Mouse (Mus musculus) liver, postnatal 0 days (tissue): ENCODE measurements around the gene Kcnk4.

Experiments
- CTCF ChIP-seq: sonication (generic); IDR thresholded peaks from 2 replicates; pipeline ENCODE4 v1.5.1; 2016; ENCODE audit warnings: antibody characterized with exemption, low read depth
- EP300 ChIP-seq: IDR thresholded peaks from 2 replicates; pipeline ENCODE4 v1.6.1; 2016; ENCODE audit warnings: antibody characterized with exemption, low read depth, mild to moderate bottlenecking

GRCm38 (mm10) chr19:6926559-6927255 lies 7.6 kb downstream of the Kcnk4 start:
- no peak for TF ChIP-seq CTCF
- no peak for TF ChIP-seq EP300
